Mouse (Mus musculus) gastrocnemius, adult 18-20 months (tissue): ENCODE measurements around the gene Urm1. TPM values are rescaled to one million over a fixed set of nuclear protein-coding genes. Genes with fewer than 3 reads are reported as not detected.
"Not testable (repeated sequence)": the region's sequence is repeated elsewhere in the genome, so short reads cannot be mapped to it uniquely, and the experiment has no call there.

Source experiments
- DNase-seq: peaks from one replicate; pipeline ENCODE4 v3.0.0; 2021; ENCODE audit warnings: low spot score
- microRNA-seq: library from miRNA; unstranded; fragments of <30 nt; microRNA quantifications from one replicate; pipeline ENCODE4 v1.2.0, GENCODE M21; 2021
- total RNA-seq, 2 experiments: library from RNA; stranded (reverse); gene quantifications; 2 replicates each; pipeline ENCODE4 v1.2.3; 2021

Gene Urm1
- total RNA-seq, 2 experiments from 2014 or later, result 23.9 to 30.3 TPM

DNA sequence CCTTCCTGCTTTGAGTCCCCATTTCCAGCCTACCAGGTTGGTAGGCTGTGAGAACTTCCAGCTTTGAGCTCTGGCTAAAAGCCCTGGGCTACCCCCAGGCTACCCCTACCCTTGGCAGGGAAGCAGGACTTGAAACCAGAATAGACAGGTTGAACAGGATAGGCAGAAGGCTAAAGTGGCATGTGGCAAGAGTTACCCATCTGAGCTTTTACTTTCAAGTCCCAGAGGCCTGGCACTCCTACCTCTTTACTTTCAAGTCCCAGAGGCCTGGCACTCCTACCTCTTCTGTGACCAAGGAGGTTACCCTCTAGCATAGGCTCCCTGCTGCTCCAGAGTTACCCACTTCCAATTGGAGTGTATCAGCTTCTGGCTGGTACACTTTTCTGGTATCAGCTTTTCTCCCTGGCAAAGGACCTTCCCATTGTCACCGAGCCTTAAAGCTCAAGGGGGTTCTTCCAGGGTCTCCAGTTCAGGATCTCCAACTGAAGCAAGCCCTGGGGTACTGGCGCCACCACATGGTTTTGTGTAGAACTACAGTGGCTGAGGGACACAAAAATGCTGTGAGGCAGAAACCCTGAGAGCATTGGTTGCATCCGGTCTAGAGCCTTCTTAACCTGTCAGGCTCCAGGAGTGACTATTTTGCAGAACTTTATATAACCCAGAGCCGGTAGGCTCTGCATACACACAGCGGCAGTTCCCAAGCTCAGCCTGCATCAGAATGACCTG lies 39.0 kb downstream of the Urm1 start:
- DNase-seq, result peak; percentile 24

DNA sequence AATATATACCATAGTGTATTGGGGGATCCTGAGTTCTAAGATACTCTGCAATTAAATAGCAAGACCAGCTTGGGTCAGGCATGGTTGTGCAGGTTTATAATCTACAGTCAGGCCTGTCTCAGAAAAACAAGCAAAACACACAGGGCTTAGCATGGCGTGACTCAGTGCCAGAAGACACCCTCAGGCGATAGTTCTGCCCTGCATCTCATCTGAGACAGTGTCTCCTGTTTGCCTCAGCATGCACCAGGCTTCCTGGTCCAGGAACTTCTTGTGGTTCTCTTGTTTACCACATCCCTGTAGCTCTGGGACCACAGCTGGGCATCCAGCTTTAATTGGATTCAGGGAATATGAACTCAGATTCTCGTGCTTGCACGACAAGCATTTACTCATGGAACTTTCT lies 45.2 kb downstream of the Urm1 start:
- no peak for DNase-seq

DNA sequence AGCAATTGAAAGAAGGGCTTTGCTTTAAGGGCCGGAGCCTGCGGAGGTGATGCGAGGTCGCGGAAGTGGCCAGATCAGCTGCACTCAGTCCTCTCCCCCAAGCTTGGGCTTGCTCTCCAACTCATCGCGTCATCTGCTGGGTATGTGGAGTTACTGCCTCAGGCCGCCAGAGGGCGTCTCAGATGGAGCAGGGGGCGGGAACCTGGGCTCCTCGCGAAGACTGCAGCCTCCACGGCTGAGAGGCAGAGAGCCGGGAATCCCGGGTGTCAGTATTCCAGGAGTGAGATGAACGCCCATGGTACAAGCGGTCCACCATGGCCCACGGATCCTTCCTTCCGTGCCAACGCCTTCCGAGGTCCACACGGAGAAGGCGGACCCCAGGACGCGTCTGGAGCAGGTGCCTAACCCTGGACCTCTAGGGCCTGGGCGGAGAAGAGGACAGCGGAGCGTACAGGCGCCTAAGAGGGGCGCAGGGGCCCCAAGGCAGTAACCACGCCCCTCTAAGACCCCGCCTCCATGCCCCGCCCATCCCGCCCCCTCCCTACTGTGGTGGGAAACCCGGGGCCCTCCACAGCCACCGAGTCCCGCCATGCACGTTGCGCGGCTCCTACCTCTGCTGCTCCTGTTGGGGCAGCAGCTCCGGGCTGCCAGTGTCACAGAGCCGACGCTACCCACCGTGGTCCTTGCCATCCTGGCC lies 49.2 kb downstream of the Urm1 start, which contains the start of gene Cercam:
Gene Cercam, plus strand, starts transcription at position 216 of the 697 bp plus-strand sequence.
- peak; percentile 87 for DNase-seq

DNA sequence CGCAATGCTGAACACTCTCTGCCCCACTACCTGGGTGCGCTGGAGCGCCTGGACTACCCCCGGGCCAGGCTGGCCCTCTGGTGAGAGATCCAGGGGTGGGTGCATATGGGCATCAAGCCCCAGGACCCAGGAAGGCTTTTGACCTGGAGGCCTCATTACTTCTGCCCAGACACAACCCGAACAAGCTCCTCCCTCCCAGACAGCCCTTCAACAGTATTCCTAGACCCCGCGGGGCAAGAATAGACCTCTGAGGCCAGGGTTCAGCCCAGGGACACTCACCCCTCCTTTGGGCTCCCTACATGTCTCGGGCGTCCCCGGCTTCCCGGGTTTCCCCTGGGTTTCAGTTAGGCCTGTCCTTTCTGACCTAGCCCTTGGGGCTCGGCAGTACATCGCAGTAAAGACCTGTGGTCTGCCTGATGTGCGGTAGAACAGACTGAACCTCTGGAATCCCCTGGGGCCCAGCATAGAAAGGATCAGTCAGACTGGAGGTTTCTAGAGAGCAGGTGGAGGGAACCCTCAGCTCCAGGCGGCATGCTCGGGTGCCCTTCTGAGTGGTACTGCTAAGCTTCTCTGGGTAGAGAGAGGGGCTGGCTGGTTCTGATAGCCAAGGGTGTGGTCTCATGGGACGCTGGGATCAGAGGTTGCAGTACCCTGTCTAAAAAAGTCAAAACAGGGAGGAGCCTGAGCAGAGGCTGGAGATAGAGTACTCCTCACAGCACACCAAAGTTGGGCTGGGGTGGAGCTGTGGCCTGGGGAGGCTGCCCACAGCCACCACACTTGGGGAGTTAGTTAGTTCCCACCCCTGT lies 50.0 kb downstream of the Urm1 start:
- DNase-seq, result peak; percentile 26

DNA sequence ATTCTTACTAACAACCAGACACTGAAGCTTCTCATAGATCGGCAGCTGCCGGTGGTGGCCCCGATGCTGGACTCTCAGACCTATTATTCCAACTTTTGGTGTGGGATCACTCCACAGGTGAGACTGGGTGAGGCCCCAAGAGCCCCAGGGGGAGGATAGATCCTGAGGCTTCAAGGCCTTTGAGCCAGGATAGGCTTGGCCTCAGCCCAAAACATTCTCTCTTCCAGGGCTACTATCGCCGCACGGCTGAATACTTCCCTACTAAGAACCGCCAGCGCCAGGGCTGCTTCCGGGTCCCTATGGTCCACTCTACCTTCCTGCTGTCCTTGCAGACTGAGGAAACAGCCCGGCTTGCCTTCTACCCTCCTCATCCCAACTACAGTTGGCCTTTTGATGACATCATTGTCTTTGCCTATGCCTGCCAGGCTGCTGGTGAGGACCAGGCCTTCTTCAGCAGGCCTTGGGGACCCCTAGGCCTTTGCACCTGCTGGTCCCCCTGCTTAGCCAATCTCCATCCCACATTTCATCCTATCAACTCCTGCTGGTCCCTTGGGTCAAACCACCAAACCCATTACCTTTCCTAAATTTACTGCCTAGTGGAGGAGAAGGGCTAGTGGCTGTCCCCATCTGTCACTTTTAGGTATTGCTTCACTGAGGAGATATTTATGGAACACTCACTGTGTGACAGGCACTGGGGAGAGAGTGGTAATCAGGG lies 52.9 kb downstream of the Urm1 start:
- no peak for DNase-seq

DNA sequence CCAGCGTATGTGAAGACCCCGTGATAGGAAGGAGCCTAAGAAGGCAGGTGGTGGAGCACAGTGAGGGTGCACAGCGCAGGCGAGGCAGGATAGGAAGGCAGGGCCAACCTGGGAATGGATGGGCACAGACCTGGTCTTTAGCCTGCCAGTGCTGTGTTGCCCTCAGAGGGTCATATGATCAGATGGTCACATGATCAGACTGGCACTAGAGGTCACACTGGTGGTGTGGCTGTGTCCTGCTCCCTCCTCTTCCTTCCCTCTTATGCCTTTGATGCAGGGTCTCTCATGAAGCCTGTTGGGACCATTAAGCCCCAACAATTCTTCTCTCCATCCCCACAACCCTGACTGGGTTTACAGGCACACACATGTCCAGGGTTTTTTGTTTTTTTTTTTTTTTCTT lies 53.9 kb downstream of the Urm1 start:
- no peak for DNase-seq

DNA sequence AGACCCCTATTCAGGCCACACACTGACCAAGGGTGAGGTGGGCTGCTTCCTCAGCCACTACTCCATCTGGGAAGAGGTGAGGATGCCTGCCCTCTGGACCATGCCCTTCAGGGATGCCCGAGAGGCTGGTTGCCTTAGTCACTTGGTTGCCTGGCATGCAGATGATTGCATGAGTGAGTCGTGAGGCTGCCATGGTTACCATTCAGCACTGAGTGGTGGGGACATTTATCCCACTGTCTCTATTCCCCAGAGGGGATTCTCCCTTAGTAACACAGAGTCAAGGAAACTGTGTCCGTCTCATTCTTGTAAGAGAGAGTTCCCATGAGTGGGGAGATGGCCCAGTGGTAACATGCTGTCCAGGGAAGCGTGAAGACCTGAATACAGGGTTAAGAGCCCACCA lies 58.2 kb downstream of the Urm1 start:
- DNase-seq, result no peak

DNA sequence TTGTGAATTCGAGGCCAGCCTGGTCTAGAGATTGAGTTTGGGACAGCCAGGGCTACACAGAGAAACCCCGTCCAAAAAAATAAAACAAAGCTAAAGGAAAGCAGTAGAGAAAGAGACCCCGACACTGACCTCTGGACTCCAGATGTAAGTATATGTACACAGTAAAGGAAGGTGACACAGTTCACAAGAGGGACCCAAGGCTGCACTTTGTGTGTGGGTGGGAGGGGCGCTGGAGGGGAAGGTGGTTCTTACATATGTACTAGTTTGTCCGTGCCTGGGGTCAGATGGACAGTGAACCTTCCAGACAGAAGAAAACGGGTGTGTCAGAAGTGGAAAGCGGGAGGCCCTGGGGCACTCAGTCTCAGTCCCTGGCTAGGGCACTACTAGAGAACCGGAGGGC lies 59.3 kb downstream of the Urm1 start:
- no peak for DNase-seq

DNA sequence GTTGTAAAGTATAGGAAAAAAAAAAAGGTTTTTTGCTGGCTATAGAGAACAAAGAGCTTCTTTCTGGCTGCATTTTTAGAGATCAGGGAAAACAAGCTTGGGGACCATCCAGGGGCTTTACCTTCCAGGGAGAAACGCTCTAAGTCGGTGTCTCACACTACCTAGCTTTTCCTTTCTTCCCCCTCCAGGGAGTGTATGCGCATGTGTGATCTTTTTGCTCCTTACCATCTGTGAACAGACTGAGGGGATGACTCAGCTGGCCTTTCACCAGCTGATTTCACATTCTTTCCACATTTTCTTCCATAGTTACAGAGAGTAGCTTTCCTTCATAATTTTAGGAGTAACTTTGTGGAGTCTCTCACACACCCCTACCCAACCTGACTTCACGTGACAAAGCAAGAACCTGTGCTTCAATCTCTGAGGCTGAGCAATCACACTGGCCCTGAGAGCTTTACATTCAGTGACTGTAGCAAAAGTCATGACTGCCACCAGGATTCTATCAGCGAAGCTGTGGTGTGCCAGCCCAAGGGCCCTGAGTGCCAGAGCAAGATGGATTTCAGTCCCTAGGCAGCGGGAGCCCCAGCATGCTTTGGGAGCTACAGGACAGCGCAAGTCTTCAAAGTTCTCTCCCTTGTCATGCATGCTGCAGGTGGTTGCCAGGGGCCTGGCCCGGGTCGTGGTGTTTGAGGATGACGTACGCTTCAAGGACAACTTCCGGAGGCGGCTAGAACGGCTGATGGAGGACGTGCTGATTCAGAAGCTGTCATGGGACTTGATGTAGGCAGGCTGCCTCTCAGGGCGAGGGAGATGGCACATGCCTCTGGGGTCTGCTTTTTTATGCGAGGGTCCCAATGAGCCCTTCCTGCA lies 60.3 kb downstream of the Urm1 start:
- DNase-seq, result no peak

DNA sequence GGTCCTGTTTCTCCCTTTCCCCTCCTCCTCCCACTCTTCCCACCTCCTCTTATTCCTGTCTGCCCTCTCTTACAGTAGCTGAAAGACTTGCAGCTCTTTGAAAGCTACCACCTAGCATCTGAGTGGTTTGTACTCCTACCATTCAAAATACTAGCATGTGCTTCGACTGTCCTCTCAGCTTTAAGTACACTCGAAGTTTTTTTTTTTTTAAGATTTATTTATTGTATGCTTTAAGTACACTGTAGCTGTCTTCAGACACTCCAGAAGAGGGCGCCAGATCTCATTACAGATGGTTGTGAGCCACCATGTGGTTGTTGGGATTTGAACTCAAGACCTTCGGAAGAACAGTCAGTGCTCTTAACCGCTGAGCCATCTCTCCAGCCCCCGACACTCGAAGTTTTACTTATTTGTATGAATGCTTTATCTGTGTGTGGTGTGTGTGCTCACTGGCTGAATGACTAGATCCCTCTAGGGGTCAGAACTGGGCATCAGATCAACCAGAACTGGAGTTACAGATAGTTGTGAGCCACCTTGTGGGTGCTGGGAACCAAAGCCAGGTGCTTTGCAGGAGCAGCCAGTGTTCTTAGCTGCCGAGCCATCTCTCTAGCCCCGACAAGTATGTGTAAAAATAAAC lies 66.9 kb downstream of the Urm1 start:
- not testable (repeated sequence) for DNase-seq

DNA sequence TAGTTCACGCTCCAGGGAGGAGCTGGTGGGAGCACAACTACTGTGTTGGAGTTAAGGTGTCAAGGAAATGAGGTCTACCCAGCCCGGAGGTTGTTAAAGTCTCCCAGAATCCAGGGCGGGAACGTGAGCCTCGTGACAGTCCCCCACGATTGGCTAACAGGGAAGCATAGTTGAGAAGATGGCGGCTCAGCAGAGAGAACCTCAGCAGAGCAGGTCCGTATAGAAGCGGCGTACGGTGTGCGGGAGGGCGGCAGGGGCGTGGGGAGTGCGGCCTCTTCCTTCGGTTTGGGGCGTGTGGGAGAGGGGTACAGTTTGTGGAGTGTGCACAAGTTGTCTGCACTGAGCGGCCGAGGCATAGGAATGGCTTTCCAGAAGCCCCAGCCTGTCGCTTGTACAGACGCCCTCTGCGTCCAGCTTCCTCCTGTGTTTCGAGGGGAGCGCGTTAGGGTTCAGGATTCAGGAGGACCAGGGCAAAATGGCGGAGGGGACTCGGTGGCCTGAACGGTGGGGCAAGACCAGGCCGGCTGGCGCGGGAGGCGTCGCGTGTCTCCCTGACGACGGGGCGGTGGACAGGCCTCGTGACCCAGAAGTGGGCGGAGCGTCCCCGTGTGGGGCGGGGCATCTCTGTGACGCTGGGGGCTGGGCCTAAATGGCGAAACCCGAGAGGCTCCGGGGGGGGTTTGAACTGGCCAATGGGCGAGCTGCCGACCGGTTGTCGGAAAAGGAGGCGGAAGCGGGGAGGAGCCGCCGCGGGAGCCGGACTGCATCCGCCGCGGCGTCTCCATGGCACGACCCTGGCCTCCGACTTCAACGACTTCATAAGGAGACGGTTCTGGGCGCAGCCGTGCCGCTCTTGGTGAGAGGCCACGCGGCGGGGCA lies 69.4 kb downstream of the Urm1 start, which contains the start of gene Odf2:
Gene Odf2, plus strand, starts transcription at position 156 of the 879 bp plus-strand sequence.
- DNase-seq, result peak; percentile 100

DNA sequence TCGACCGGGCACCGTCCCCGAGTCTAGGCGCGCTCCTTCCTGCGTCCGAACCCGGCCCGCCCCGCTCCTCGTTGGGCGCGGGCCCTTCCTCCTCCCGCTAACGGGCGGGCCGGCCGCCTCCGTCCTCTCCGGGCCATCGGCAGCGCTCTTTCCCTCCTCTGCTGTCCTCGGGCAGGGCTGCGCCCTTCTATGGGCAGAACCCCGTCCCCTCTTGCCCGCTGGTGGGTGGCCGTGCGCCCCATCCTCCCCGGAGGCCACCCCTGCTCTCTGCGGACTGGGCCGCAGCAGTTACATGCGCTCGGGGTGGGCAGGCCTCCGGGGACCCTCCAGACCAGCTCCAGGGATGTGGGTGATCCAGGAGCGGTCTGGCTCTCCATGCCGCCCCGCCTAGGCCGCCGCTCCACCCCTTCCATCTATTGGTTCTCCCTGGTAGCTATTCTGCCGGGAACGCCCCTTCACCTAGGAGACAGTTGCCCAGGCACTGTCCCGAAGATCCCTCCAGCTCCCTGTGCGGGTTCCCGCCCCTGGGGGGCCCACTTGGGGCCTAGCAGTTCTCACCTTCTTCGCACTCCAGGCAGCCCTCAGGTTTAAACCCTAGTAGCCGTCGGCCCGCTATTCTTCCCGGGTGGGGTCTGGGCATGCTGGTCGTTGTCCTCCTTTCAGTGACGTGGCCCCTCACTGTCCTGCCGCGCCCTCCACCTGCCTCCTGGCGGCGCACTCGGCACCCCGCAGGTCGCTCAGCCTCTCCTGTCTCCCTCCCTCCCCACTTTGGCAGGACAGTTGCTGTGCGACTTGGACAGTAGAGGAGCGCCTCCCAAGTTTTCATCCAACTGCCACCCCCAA lies 70.3 kb downstream of the Urm1 start:
- peak; percentile 79 for DNase-seq

DNA sequence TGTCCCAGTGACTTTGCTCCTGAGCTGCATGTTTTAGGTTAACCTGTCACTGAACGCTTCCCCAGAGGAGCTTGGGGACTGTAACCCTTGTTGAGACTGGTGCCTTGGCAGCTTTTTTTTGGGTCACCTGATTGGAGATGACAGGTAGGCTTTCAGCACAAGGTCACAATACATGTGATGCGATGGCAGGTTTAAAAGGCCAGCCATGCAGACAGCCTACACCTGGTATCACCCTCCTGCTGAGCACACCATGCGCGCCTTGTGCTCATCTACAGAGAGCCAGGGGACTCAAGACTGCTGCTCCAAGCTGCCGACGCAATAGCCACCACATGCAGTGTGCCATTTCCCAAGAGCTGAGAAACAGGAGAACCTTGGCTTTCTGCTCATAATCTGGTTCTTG lies 71.9 kb downstream of the Urm1 start:
- DNase-seq, result no peak

Small RNA genes lying within 50 kb of the gene (microRNA-seq; reads per million reads assigned to microRNA genes)
- not detected for gene Mir219a-2
- gene Mir219b, result not detected

Other genes starting within 250 kb of the Urm1 start
- gene Rapgef1, start 200.4 kb upstream of the Urm1 start, total RNA-seq, result 100 to 1,000 TPM; 137 to 155 TPM
- gene Gm13420, start 68.4 kb upstream of the Urm1 start, total RNA-seq, result not detected
- gene Gm13547, start 60.8 kb upstream of the Urm1 start, total RNA-seq, result not detected
- gene Coq4, start 32.6 kb upstream of the Urm1 start, total RNA-seq, result 1 to 10 TPM; 8.6 to 9.0 TPM
- gene Trub2, start 31.6 kb upstream of the Urm1 start, total RNA-seq, result 10 to 100 TPM; 27.7 to 30.3 TPM
- 1 to 10 TPM; 6.5 to 7.0 TPM for gene Slc27a4, start 17.4 kb upstream of the Urm1 start, total RNA-seq
- gene Cercam, start 49.1 kb downstream of the Urm1 start, total RNA-seq, result 1 to 10 TPM; 1.6 to 1.7 TPM
- 10 to 100 TPM; 10.4 to 11.9 TPM for gene Odf2, start 69.1 kb downstream of the Urm1 start, total RNA-seq
- 10 to 100 TPM; 23.1 to 23.9 TPM for gene Gle1, start 115.4 kb downstream of the Urm1 start, total RNA-seq
- 10 to 100 TPM; 32.7 to 43.1 TPM for gene Sptan1, start 145.5 kb downstream of the Urm1 start, total RNA-seq
- gene Wdr34, start 228.8 kb downstream of the Urm1 start, total RNA-seq, result 1 to 10 TPM; 3.6 to 4.3 TPM
- 100 to 1,000 TPM in 1 of 2 experiments, 10 to 100 TPM in 1; 87.1 to 104 TPM for gene Set, start 237.3 kb downstream of the Urm1 start, total RNA-seq